Mouse (Mus musculus): ENCODE results near the gene Ttc19. TPM values are rescaled to one million over a fixed set of nuclear protein-coding genes. Genes with fewer than 3 reads are reported as not detected.
A peak's percentile ranks its signal among the peaks of the same experiment; 100 is the strongest.
"Not testable (repeated sequence)": the region's sequence is repeated elsewhere in the genome, so short reads cannot be mapped to it uniquely, and the experiment has no call there.

Ttc19 gene
- total RNA-seq, 1 experiment from 2014 or later, result 31.1 TPM

DNA sequence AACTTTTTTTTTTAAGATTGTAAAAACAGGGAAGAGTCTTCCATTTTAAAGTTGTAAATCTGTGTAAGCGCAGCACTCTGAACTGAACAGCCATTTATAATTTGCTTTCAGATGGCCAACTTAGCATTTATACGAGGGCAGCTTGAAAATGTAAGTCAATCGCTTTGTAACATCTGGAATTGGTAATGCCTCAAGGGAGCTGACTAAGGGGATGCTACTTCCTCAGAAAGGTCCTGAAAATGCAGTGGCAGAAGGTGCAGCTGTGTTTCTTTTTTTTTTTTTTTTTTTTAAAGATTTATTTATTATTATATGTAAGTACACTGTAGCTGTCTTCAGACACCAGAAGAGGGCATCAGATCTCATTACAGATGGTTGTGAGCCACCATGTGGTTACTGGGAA, 2.7 kb downstream of the Ttc19 start:
- not testable (repeated sequence) for DNase-seq

DNA sequence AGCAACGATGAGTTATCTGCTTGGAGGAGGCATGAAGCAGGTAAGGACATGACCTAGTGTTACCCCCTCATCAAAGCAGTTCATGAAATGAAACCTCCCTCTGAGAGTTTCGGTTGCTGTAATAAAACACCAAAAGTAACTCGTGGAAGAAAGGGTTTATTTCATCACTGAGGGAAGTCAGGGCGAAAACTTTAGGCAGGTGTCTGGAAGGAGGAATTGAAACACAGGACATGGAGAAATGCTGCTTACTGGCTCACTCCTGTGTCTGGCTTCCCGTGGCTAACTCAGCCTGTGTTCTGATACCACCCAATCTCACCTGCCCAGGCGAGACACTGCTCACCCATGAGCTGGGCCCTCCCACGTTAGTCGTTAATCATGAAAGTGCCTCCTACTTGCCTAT, 3.7 kb downstream of the Ttc19 start:
- no peak for DNase-seq

GRCm38 (mm10) chr11:62287700-62288099, 6.4 kb downstream of the Ttc19 start:
- no peak for DNase-seq

- DNase-seq, result no peak
Measured at GRCm38 (mm10) chr11:62294121-62294520, 12.8 kb downstream of the Ttc19 start.

DNA sequence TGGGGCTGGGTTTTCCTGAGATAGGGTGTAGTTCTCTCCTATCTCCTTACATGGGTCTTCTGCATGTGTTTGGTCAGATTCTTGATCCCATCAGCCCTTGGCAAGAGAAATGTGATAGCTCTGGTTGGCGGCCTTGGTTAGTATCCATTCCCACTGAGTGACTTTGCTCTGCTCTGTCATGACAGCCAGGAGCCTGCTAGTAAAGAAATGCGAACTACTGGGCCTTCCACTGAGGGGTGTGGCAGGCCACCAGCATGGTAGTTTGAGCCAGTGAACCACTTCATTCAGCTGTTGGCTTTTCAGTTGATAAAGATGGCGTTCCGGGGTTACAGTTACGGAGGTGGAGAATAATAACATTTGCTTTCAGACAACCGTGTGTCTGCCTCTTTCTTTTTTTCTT, 17.6 kb downstream of the Ttc19 start:
- DNase-seq, result no peak

GRCm38 (mm10) chr11:62305866-62306265, 24.6 kb downstream of the Ttc19 start:
- DNase-seq, result no peak

DNA sequence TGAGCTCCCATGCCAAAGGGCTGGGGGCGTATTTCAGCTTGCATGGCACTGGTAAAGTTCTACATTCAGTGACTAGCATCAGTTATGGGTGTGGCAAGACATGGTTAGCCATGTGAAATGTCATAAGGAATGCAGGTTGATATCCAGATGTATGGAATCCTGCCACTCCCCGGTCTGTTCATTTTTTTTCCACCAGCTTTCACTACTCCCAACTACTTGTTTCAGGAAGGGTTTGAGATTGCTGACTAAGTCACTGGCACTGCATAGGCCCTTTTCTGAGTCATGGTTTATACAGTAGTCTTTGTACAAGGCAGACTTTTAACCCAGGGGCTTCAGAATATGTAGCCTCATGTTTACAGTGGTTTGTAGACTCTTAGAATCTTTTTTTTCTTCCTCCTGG, 28.0 kb downstream of the Ttc19 start:
- DNase-seq, result no peak

GRCm38 (mm10) chr11:62314984-62315383, 33.7 kb downstream of the Ttc19 start:
- no peak for DNase-seq

DNA sequence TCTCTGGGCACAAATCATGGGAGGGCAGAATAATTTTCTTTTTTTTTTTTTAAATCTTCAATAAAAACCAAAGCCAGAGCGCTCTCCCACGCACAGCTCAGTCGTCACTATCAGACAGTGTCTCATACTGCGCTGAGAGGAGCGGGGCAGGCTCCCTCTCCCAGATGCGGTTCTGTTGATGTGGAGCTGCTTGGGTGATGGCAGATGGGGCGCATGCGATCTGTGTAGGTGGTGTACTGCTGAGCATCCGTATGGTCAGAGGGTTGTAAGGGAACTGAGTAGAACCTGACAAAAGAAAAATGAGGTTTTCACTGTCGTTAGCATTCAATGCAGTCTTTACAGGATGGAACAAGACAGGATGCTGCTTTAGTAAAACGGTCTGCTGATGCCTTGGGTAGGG, 36.5 kb downstream of the Ttc19 start:
- DNase-seq, result no peak

DNA sequence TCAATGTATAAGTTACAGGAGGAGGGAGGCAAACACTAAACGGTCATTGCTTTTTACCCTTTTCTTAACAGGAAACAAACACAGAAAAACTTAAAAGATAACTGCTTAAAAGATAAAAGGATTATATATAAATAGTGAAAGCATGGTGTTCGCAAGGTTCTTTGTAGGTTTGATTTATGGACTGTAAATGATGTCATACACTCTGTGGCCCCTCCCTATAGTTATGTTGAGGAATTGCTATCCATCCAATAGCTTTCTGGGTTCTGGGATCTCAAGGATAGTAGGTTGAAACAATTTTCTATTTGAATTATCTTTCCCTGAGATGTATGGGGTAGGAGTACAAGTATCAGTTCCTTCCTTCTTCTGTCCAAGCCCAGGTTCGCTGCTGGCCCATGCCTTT, 38.8 kb downstream of the Ttc19 start:
- DNase-seq, result no peak

DNA sequence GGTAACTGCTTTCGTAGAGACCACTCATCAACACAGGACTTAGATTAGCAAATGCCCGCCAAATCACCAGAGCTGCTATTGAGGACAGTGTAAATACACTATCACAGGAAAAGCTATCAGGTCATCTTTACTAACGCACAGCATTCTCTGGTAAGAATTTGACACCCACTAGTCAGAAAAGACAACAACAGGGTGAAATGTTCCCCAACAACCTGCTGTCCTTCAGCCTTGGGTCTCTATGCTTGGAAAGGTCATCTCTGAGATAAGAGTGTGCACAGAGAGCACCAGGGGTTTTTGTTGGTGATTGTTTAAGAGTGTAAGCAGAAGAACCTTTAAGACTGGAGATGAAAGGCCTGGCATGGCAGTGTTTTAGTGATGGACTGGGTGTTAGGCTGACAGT, 42.4 kb downstream of the Ttc19 start:
- DNase-seq, result no peak

- DNase-seq, result no peak
Measured at GRCm38 (mm10) chr11:62331141-62331540, 49.9 kb downstream of the Ttc19 start.

DNA sequence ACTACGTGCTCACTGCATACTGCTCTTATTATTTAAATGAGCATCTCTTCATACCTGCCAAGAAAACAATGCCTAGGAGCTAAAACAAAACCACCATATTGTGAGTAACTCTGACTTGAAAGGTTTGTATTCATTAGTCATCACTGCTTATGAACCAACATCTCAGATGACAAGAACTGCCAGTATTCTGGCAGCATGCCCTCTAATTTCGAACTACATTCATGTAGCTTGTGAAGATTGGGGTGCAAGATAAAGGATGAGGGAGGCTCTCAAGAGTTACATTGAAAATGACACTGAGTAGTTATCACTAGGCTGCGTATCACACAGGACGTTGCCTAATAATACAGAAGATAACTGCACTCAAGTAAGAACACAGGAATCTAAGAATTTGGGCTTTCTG, 51.0 kb downstream of the Ttc19 start:
- DNase-seq, result peak; percentile 45

- no peak for DNase-seq
Measured at GRCm38 (mm10) chr11:62343002-62343401, 61.7 kb downstream of the Ttc19 start.

GRCm38 (mm10) chr11:62351948-62352347, 70.7 kb downstream of the Ttc19 start:
- no peak for DNase-seq

GRCm38 (mm10) chr11:62355216-62355615, 73.9 kb downstream of the Ttc19 start:
- no peak for DNase-seq

DNA sequence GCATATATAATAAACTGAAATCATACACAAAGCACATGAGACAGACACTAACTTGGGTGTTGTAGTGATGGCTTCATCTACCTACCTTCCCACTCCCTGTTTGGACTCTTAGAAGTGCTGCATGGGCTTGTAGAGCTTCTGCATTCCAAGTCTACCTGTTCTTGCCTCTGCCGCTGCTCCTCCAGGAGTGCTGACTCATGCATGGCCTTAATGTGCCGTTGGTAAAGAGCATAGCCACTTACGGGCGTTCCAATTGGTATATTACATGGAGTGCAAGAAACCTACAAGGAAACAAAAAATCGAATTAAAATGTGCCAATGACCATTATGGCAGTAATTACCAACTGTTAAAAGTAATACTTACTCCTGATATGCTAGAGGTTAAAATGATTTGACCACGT, 85.6 kb downstream of the Ttc19 start:
- DNase-seq, result no peak

DNA sequence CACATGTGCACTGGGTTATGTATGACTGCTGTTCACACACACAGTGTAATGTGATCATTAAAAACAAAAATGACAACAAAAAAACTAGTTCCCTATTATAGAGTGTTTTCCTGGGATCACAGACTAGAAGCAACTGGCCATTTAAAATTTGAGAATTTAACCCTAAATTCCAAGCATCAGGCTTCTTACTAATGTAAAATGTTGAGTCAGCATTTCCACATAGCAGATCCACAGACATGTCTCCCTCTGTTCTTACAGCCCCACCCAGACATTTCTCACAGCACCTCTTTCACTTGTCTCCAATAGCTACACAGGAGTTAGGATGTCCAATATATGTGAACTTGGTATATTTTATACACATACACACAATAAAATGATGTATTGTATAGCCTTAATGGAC, 88.7 kb downstream of the Ttc19 start:
- no peak for DNase-seq

GRCm38 (mm10) chr11:62371776-62372175, 90.5 kb downstream of the Ttc19 start:
- DNase-seq, result no peak

DNA sequence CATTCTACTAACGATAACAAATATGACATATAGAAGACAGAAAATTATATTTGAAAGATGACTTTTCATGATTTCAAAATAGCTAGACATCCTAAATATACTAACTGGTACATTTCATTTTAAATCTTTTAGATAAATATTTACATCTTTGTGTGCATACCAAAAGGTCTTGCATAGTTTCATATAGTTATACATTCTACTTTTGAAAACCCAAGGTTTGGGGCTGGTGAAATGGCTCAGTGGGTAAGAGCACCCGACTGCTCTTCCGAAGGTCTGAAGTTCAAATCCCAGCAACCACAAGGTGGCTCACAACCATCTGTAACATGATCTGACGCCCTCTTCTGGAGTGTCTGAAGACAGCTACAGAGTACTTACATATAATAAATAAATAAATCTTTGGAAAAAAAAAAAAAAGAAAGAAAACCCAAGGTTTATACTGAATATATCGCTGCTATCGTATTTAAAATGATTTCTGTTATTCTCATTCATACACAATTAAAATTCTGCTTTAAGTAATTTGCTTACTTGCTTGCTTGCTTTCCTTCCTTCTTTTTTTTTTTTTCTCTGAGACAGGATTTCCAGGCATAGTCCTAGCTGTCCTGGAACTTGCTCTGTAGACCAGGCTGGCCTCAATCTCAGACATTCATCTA, 96.1 kb downstream of the Ttc19 start:
- DNase-seq, result not testable (repeated sequence)
